Mouse (Mus musculus) small intestine, adult 2 months (tissue): ENCODE measurements around the gene Pkp1.

Experiments
- CTCF ChIP-seq: fragments of 200-500 bp; IDR thresholded peaks from 2 replicates; pipeline ENCODE4 v1.5.1; 2012; ENCODE audit warnings: low read depth, mild to moderate bottlenecking, control low read depth, inconsistent platforms, low read length, moderate library complexity, mixed read lengths; ENCODE audit not compliant: insufficient replicate concordance, insufficient read length; ENCODE audit errors: extremely low read depth
- POLR2A ChIP-seq: fragments of 200-500 bp; IDR thresholded peaks from 2 replicates; pipeline ENCODE4 v1.6.1; 2012; ENCODE audit warnings: low read depth, mild to moderate bottlenecking, control low read depth, inconsistent platforms, low read length, moderate library complexity

GRCm38 (mm10) chr1:135850722-135851512 is 68.1 kb downstream of the Pkp1 start:
- TF ChIP-seq CTCF (peak; percentile 59; the same call in 1 of the 2 replicates), POLR2A (no peak)
